Mouse (Mus musculus) liver, embryonic 15.5 days (tissue): ENCODE data around the gene Prpsap2. TPM values are rescaled to one million over a fixed set of nuclear protein-coding genes. Genes with fewer than 3 reads are reported as not detected.
"Not testable (repeated sequence)": the region's sequence is repeated elsewhere in the genome, so short reads cannot be mapped to it uniquely, and the experiment has no call there.

Experiments
- ATAC-seq: fragments of 200-750 bp; cut with Nextera tagmentation; 2 replicates; pipeline ENCODE4 v1.8.0; 2017; ENCODE audit warnings: moderate number of reproducible peaks, mild to moderate bottlenecking, moderate library complexity; ENCODE audit not compliant: insufficient read depth
- H3K27ac ChIP-seq: fragments of 300-500 bp; sonication (generic); replicated peaks from 2 replicates; pipeline ENCODE4 v1.5.1; 2015; ENCODE audit warnings: mild to moderate bottlenecking, inconsistent platforms
- H3K27me3 ChIP-seq: fragments of 300-500 bp; sonication (generic); 2 replicates; pipeline ENCODE4 v1.6.1; 2015; ENCODE audit warnings: mild to moderate bottlenecking, inconsistent platforms
- H3K36me3 ChIP-seq: fragments of 300-500 bp; sonication (generic); replicated peaks from 2 replicates; pipeline ENCODE4 v1.6.1; 2015; ENCODE audit warnings: moderate library complexity, mild to moderate bottlenecking, inconsistent platforms
- H3K4me1 ChIP-seq: fragments of 300-500 bp; sonication (generic); replicated peaks from 2 replicates; pipeline ENCODE4 v1.6.1; 2015; ENCODE audit warnings: inconsistent platforms
- H3K4me2 ChIP-seq: fragments of 300-500 bp; sonication (generic); 2 replicates; pipeline ENCODE4 v1.6.1; 2015; ENCODE audit warnings: moderate library complexity, mild to moderate bottlenecking, inconsistent platforms
- H3K4me3 ChIP-seq: fragments of 300-500 bp; sonication (generic); replicated peaks from 2 replicates; pipeline ENCODE4 v1.5.1; 2015; ENCODE audit warnings: mild to moderate bottlenecking, inconsistent platforms
- H3K9ac ChIP-seq: fragments of 300-500 bp; sonication (generic); 2 replicates; pipeline ENCODE4 v1.6.1; 2015; ENCODE audit warnings: moderate library complexity, mild to moderate bottlenecking, inconsistent platforms
- H3K9me3 ChIP-seq: fragments of 300-500 bp; sonication (generic); replicated peaks from 2 replicates; pipeline ENCODE4 v1.6.1; 2016; ENCODE audit warnings: inconsistent platforms
- WGBS: fragments of 180-500 bp; shearing (Covaris S2); methylation state at CpG from one replicate; pipeline ENCODE4 v1.1.7; 2015; ENCODE audit warnings: mixed read lengths; ENCODE audit not compliant: insufficient replicate concordance; 5-methylcytosine and 5-hydroxymethylcytosine counted together
- polyA plus RNA-seq: library from polyadenylated mRNA; unstranded; fragments of >200 nt; fragmentation: Nextera tagmentation; extraction: Ambion mirVana; gene quantifications from 2 replicates; pipeline ENCODE4 v1.2.1, GENCODE M21; 2015

The Prpsap2 gene
- polyA plus RNA-seq: 5.9 and 6.3 TPM in 2 replicates

- Histone ChIP-seq H3K9me3 (no peaks in the 10 kb centered on the region), H3K36me3 (no peaks in the 10 kb centered on the region), H3K9ac (peak within 1 kb of the TSS; percentile 72), H3K4me3 (peak within 1 kb of the TSS; percentile 70), H3K27ac (peak within 1 kb of the TSS; percentile 79), H3K4me1 (peaks cover 40% of the 10 kb centered on the region), H3K4me2 (peak within 1 kb of the TSS; percentile 89), H3K27me3 (0 out of 2 replicates have a peak, but pooled peaks cover 4% of the 10 kb centered on the region)
- under 1% methylated on average over 51 of the region's 51 CpGs for WGBS
- peak; percentile 91 for ATAC-seq
Observed at GRCm38 (mm10) chr11:61761584-61762407, at the start of gene Prpsap2. TSS of gene Prpsap2 (minus strand) at chr11:61762088.

- Histone ChIP-seq H3K27ac (no peak overlapping the region), H3K4me2 (no peak overlapping the region), H3K4me3 (no peak overlapping the region), H3K4me1 (no peaks in the 10 kb centered on the region), H3K36me3 (peaks cover 31% of the 10 kb centered on the region; the same call in 1 of the 2 replicates), H3K9me3 (no peaks in the 10 kb centered on the region), H3K9ac (no peak overlapping the region), H3K27me3 (no peaks in the 10 kb centered on the region)
- WGBS: 51% methylated on average over 4 of the region's 4 CpGs
- ATAC-seq: no peak
Observed at GRCm38 (mm10) chr11:61809793-61810192, 47.9 kb upstream of the Prpsap2 start.

- no peaks in the 10 kb centered on the region for H3K27me3 ChIP-seq
- H3K27ac ChIP-seq: no peak overlapping the region
- ATAC-seq: no peak
- no peak overlapping the region for H3K4me3 ChIP-seq
- no peaks in the 10 kb centered on the region for H3K4me1 ChIP-seq
- no peak overlapping the region for H3K9ac ChIP-seq
- peaks cover 28% of the 10 kb centered on the region; the same call in 1 of the 2 replicates for H3K36me3 ChIP-seq
- no peak overlapping the region for H3K4me2 ChIP-seq
- 73% methylated on average over 2 of the region's 2 CpGs for WGBS
- H3K9me3 ChIP-seq: no peaks in the 10 kb centered on the region
Observed at GRCm38 (mm10) chr11:61808551-61809117, 46.7 kb upstream of the Prpsap2 start.

- no peak overlapping the region for H3K4me3 ChIP-seq
- no peak for ATAC-seq
- H3K4me1 ChIP-seq: no peaks in the 10 kb centered on the region
- H3K9ac ChIP-seq: no peak overlapping the region
- H3K27ac ChIP-seq: no peak overlapping the region
- 59% methylated on average over 1 of the region's 1 CpGs for WGBS
- H3K36me3 ChIP-seq: 0 out of 2 replicates have a peak, but pooled peaks cover 12% of the 10 kb centered on the region
- H3K27me3 ChIP-seq: no peaks in the 10 kb centered on the region
- no peak overlapping the region for H3K4me2 ChIP-seq
- H3K9me3 ChIP-seq: no peaks in the 10 kb centered on the region
Observed at GRCm38 (mm10) chr11:61793441-61793840, 31.6 kb upstream of the Prpsap2 start.

GRCm38 (mm10) chr11:61788550-61788949 is 26.7 kb upstream of the Prpsap2 start:
- H3K4me1 ChIP-seq: no peaks in the 10 kb centered on the region
- H3K27me3 ChIP-seq: no peaks in the 10 kb centered on the region
- H3K9ac ChIP-seq: no peak overlapping the region
- 0 out of 2 replicates have a peak, but pooled peaks cover 21% of the 10 kb centered on the region for H3K36me3 ChIP-seq
- ATAC-seq: no peak
- no peaks in the 10 kb centered on the region for H3K9me3 ChIP-seq
- H3K4me3 ChIP-seq: no peak overlapping the region
- H3K27ac ChIP-seq: no peak overlapping the region
- H3K4me2 ChIP-seq: no peak overlapping the region
- 61% methylated on average over 1 of the region's 1 CpGs for WGBS

GRCm38 (mm10) chr11:61782526-61782925 is 20.6 kb upstream of the Prpsap2 start:
- H3K4me3 ChIP-seq, H3K27me3 ChIP-seq, H3K4me2 ChIP-seq, H3K9ac ChIP-seq, H3K9me3 ChIP-seq, ATAC-seq, H3K27ac ChIP-seq, H3K4me1 ChIP-seq: not testable (repeated sequence)
- H3K36me3 ChIP-seq: peaks cover 19% of the 10 kb centered on the region
- WGBS: 82% methylated on average over 3 of the region's 3 CpGs

GRCm38 (mm10) chr11:61774551-61775149 is 12.8 kb upstream of the Prpsap2 start:
- 65% methylated on average over 4 of the region's 4 CpGs for WGBS
- H3K4me3 ChIP-seq: no peak overlapping the region
- H3K27me3 ChIP-seq: no peaks in the 10 kb centered on the region
- H3K4me1 ChIP-seq: no peaks in the 10 kb centered on the region
- H3K4me2 ChIP-seq: no peak overlapping the region
- no peak for ATAC-seq
- no peak overlapping the region for H3K27ac ChIP-seq
- no peak overlapping the region for H3K9ac ChIP-seq
- H3K36me3 ChIP-seq: peaks cover 6% of the 10 kb centered on the region; the same call in 1 of the 2 replicates
- H3K9me3 ChIP-seq: no peaks in the 10 kb centered on the region

- H3K4me2 ChIP-seq: peak overlapping the region; percentile 89
- 0 out of 2 replicates have a peak, but pooled peaks cover 4% of the 10 kb centered on the region for H3K27me3 ChIP-seq
- H3K4me1 ChIP-seq: peaks cover 45% of the 10 kb centered on the region
- no peak overlapping the region for H3K27ac ChIP-seq
- no peak overlapping the region for H3K9ac ChIP-seq
- no peak overlapping the region for H3K4me3 ChIP-seq
- no peak for ATAC-seq
- H3K9me3 ChIP-seq: no peaks in the 10 kb centered on the region
- WGBS: 30% methylated on average over 5 of the region's 5 CpGs
- peaks cover 1% of the 10 kb centered on the region; the same call in 1 of the 2 replicates for H3K36me3 ChIP-seq
Observed at GRCm38 (mm10) chr11:61760518-61760917, 1.4 kb downstream of the Prpsap2 start.

GRCm38 (mm10) chr11:61757151-61757550 is 4.7 kb downstream of the Prpsap2 start:
- peak overlapping the region; percentile 58; the same call in 1 of the 2 replicates for H3K27ac ChIP-seq
- no peak overlapping the region for H3K4me3 ChIP-seq
- peaks cover 17% of the 10 kb centered on the region; the same call in 1 of the 2 replicates for H3K36me3 ChIP-seq
- H3K4me1 ChIP-seq: peaks cover 41% of the 10 kb centered on the region
- no peaks in the 10 kb centered on the region for H3K9me3 ChIP-seq
- WGBS: 52% methylated on average over 2 of the region's 2 CpGs
- H3K9ac ChIP-seq: no peak overlapping the region
- H3K27me3 ChIP-seq: no peaks in the 10 kb centered on the region
- peak overlapping the region; percentile 32; the same call in 1 of the 2 replicates for H3K4me2 ChIP-seq
- no peak for ATAC-seq

- WGBS: 65% methylated on average over 5 of the region's 5 CpGs
- H3K4me1 ChIP-seq: peaks cover 3% of the 10 kb centered on the region
- H3K9ac ChIP-seq: no peak overlapping the region
- H3K36me3 ChIP-seq: peaks cover 26% of the 10 kb centered on the region
- no peaks in the 10 kb centered on the region for H3K9me3 ChIP-seq
- no peak overlapping the region for H3K4me3 ChIP-seq
- no peak for ATAC-seq
- H3K27ac ChIP-seq: no peak overlapping the region
- no peak overlapping the region for H3K4me2 ChIP-seq
- no peaks in the 10 kb centered on the region for H3K27me3 ChIP-seq
Observed at GRCm38 (mm10) chr11:61751612-61752011, 10.3 kb downstream of the Prpsap2 start.

GRCm38 (mm10) chr11:61747161-61747560 is 14.7 kb downstream of the Prpsap2 start:
- Histone ChIP-seq H3K27me3 (no peaks in the 10 kb centered on the region), H3K36me3 (peaks cover 14% of the 10 kb centered on the region), H3K27ac (no peak overlapping the region), H3K9ac (no peak overlapping the region), H3K4me2 (no peak overlapping the region), H3K4me1 (no peaks in the 10 kb centered on the region), H3K9me3 (no peaks in the 10 kb centered on the region), H3K4me3 (no peak overlapping the region)
- WGBS: 75% methylated on average over 3 of the region's 3 CpGs
- ATAC-seq: no peak
